Mouse (Mus musculus): Measurements from ENCODE around the gene Gm21773. TPM values are rescaled to one million over a fixed set of nuclear protein-coding genes. Genes with fewer than 3 reads are reported as not detected.
"Not testable (repeated sequence)": the region's sequence is repeated elsewhere in the genome, so short reads cannot be mapped to it uniquely, and the experiment has no call there.

Gm21773 gene
- total RNA-seq (2021) = not detected

GRCm38 (mm10) chrY:25309260-25309659, at the start of gene Gm21773:
Gm21773 (minus strand) TSS chrY:25309360.
- intact Hi-C loops (cut with DNase I); DNase-seq: not testable (repeated sequence)
